Mouse (Mus musculus): ENCODE data around the gene Olfr979.
"Not testable (repeated sequence)": the region's sequence is repeated elsewhere in the genome, so short reads cannot be mapped to it uniquely, and the experiment has no call there.

Olfr979 gene

GRCm38 (mm10) chr9:40003365-40003764 is at the start of gene Olfr979:
Gene Olfr979, minus strand, starts transcription at chr9:40003465.
- DNase-seq (ENCODE audit: low spot score): no peak

- DNase-seq (ENCODE audit: low spot score): no peak
Observed at GRCm38 (mm10) chr9:40050138-40050537, 46.9 kb upstream of the Olfr979 start.

- no peak for DNase-seq (ENCODE audit: low spot score)
Observed at GRCm38 (mm10) chr9:40021164-40021563, 17.9 kb upstream of the Olfr979 start, which contains the start of gene Olfr981. Gene Olfr981, plus strand, starts transcription at chr9:40021464.

GRCm38 (mm10) chr9:40009482-40009881 is 6.2 kb upstream of the Olfr979 start, which contains the start of gene Olfr980:
Gene Olfr980, minus strand, starts transcription at chr9:40009582.
- no peak for DNase-seq (ENCODE audit: low spot score)

- no peak for DNase-seq (ENCODE audit: low spot score)
Observed at GRCm38 (mm10) chr9:39991813-39992212, 11.5 kb downstream of the Olfr979 start, which contains the start of gene Olfr978. Gene Olfr978, plus strand, starts transcription at chr9:39992113.

GRCm38 (mm10) chr9:39976581-39977145 is 26.6 kb downstream of the Olfr979 start:
- not testable (repeated sequence) for DNase-seq (ENCODE audit: low spot score)

GRCm38 (mm10) chr9:39961033-39961432 is 42.2 kb downstream of the Olfr979 start, which contains the start of gene Olfr976:
Gene Olfr976, minus strand, starts transcription at chr9:39961133.
- DNase-seq (ENCODE audit: low spot score): not testable (repeated sequence)

- no peak for DNase-seq (ENCODE audit: low spot score)
Observed at GRCm38 (mm10) chr9:39951946-39952345, 51.3 kb downstream of the Olfr979 start, which contains the start of gene Olfr975. Gene Olfr975, minus strand, starts transcription at chr9:39952046.

Data from embryo, embryonic 10 days (tissue).